Mouse (Mus musculus) MEL (cell line): ENCODE results near the gene Ikzf2. TPM values are rescaled to one million over a fixed set of nuclear protein-coding genes. Genes with fewer than 3 reads are reported as not detected.

Source experiments
- DNase-seq: peaks from one replicate; pipeline ENCODE4 v3.0.0; 2011; ENCODE audit warnings: low read depth, low spot score
- H3K27ac ChIP-seq: 2 replicates; pipeline ENCODE4 v1.5.1; 2012; ENCODE audit warnings: low read depth, mild to moderate bottlenecking, control low read depth, low read length, moderate library complexity; ENCODE audit not compliant: control insufficient read depth
- H3K27me3 ChIP-seq, 2 experiments: fragments of 150-350 bp in 1 of 2; sonication (generic) in 1 of 2; 2 replicates each; pipeline ENCODE4 v1.6.1; 2012; ENCODE audit warnings: low read length in 2 of 2, mild to moderate bottlenecking in 2 of 2, improper control_type of control experiment in 1 of 2, moderate library complexity in 1 of 2; ENCODE audit not compliant: insufficient read depth in 2 of 2, control insufficient read depth in 1 of 2
- H3K36me3 ChIP-seq, 2 experiments: 2 replicates each; pipeline ENCODE4 v1.6.1; 2012 to 2014; ENCODE audit warnings: low read length in 2 of 2, improper control_type of control experiment in 1 of 2, inconsistent platforms in 1 of 2, mild to moderate bottlenecking in 1 of 2; ENCODE audit not compliant: insufficient read depth in 2 of 2, control insufficient read depth in 1 of 2
- H3K4me1 ChIP-seq, 2 experiments: fragments of 150-350 bp in 1 of 2; sonication (generic) in 1 of 2; 2 replicates each; pipeline ENCODE4 v1.6.1; 2012; ENCODE audit warnings: low read length in 2 of 2, improper control_type of control experiment in 1 of 2, mild to moderate bottlenecking in 1 of 2; ENCODE audit not compliant: insufficient read depth in 2 of 2, control insufficient read depth in 1 of 2
- H3K4me3 ChIP-seq, 2 experiments: fragments of 150-350 bp in 1 of 2; sonication (generic) in 1 of 2; 2 replicates each; pipeline ENCODE4 v1.5.1; 2012; ENCODE audit warnings: low read depth in 2 of 2, low read length in 2 of 2, mild to moderate bottlenecking in 2 of 2, moderate library complexity in 2 of 2, control low read depth in 1 of 2, improper control_type of control experiment in 1 of 2; ENCODE audit not compliant: control insufficient read depth in 1 of 2, insufficient read depth in 1 of 2
- H3K79me2 ChIP-seq: 2 replicates; pipeline ENCODE4 v1.6.1; 2012; ENCODE audit warnings: mild to moderate bottlenecking, low read length, moderate library complexity; ENCODE audit not compliant: control insufficient read depth, poor library complexity, insufficient read depth
- H3K9ac ChIP-seq: 2 replicates; pipeline ENCODE4 v1.6.1; 2012; ENCODE audit warnings: low read depth, mild to moderate bottlenecking, control low read depth, low read length, moderate library complexity; ENCODE audit not compliant: control insufficient read depth, poor library complexity, severe bottlenecking
- H3K9me3 ChIP-seq: fragments of 150-350 bp; sonication (generic); replicated peaks from 2 replicates; pipeline ENCODE4 v1.6.1; 2012; ENCODE audit warnings: mild to moderate bottlenecking, low read length, improper control_type of control experiment, moderate library complexity; ENCODE audit not compliant: insufficient read depth
- BHLHE40 ChIP-seq: IDR thresholded peaks from 2 replicates; pipeline ENCODE4 v1.6.1; 2012; ENCODE audit warnings: low read depth, mild to moderate bottlenecking, inconsistent platforms, low read length, improper control_type of control experiment, borderline replicate concordance
- CHD1 ChIP-seq: IDR thresholded peaks from 2 replicates; pipeline ENCODE4 v1.6.1; 2012; ENCODE audit warnings: low read depth, mild to moderate bottlenecking, inconsistent platforms, low read length, improper control_type of control experiment
- CTCF ChIP-seq, 3 experiments: IDR thresholded peaks in 2 of 3; conservative IDR thresholded peaks in 1 of 3; 2 replicates each; pipeline ENCODE4 v1.5.1; 2011 to 2012; ENCODE audit warnings: low read length in 3 of 3, low read depth in 2 of 3, mild to moderate bottlenecking in 2 of 3, improper control_type of control experiment in 1 of 3, inconsistent platforms in 1 of 3, mixed read lengths in 1 of 3, moderate library complexity in 1 of 3; ENCODE audit not compliant: control insufficient read depth in 1 of 3, insufficient read depth in 1 of 3, poor library complexity in 1 of 3, severe bottlenecking in 1 of 3
- GABPA ChIP-seq: IDR thresholded peaks from 2 replicates; pipeline ENCODE4 v1.6.1; 2012; ENCODE audit warnings: low read depth, mild to moderate bottlenecking, inconsistent platforms, low read length, improper control_type of control experiment, moderate library complexity
- GATA1 ChIP-seq: IDR thresholded peaks from 2 replicates; pipeline ENCODE4 v1.6.1; 2011; ENCODE audit warnings: low read depth, low read length, improper control_type of control experiment
- JUND ChIP-seq: IDR thresholded peaks from 2 replicates; pipeline ENCODE4 v1.6.1; 2011; ENCODE audit warnings: low read depth, mild to moderate bottlenecking, improper control_type of control experiment, low read length
- KAT2A ChIP-seq: conservative IDR thresholded peaks from 2 replicates; pipeline ENCODE4 v1.6.1; 2012; ENCODE audit warnings: low read depth, low read length, improper control_type of control experiment, inconsistent platforms
- MXI1 ChIP-seq: IDR thresholded peaks from 2 replicates; pipeline ENCODE4 v1.6.1; 2011; ENCODE audit warnings: mild to moderate bottlenecking, low read depth, low read length, improper control_type of control experiment
- ZC3H11A ChIP-seq: IDR thresholded peaks from 2 replicates; pipeline ENCODE4 v1.6.1; 2012; ENCODE audit warnings: low read depth, mild to moderate bottlenecking, inconsistent platforms, low read length, improper control_type of control experiment
- ZKSCAN1 ChIP-seq: IDR thresholded peaks from 2 replicates; pipeline ENCODE4 v1.6.1; 2012; ENCODE audit warnings: low read depth, mild to moderate bottlenecking, inconsistent platforms, low read length, improper control_type of control experiment, moderate library complexity
- ZNF384 ChIP-seq: IDR thresholded peaks from 2 replicates; pipeline ENCODE4 v1.6.1; 2012; ENCODE audit warnings: low read depth, mild to moderate bottlenecking, inconsistent platforms, low read length, improper control_type of control experiment
- polyA plus RNA-seq, 2 experiments: library from polyadenylated mRNA; stranded (reverse) in 1 of 2; unstranded in 1 of 2; fragments of >175 nt in 1 of 2; fragments of >200 nt in 1 of 2; gene quantifications; 2 replicates each; pipeline versions ENCODE4 v1.2.1 to v1.2.4; 2012; ENCODE audit warnings: low replicate concordance in 2 of 2, low read depth in 1 of 2; ENCODE audit not compliant: insufficient read length in 2 of 2, insufficient read depth in 1 of 2, missing spikeins in 1 of 2
- total RNA-seq: library from RNA; depleted of rRNA; stranded (reverse); fragments of 300-350 nt; gene quantifications from 2 replicates; pipeline ENCODE4 v1.2.3, GENCODE M21; 2012

Gene Ikzf2
- total and polyA plus RNA-seq, 3 experiments: 2.9 to 5.6 TPM; not detected in 1

DNA sequence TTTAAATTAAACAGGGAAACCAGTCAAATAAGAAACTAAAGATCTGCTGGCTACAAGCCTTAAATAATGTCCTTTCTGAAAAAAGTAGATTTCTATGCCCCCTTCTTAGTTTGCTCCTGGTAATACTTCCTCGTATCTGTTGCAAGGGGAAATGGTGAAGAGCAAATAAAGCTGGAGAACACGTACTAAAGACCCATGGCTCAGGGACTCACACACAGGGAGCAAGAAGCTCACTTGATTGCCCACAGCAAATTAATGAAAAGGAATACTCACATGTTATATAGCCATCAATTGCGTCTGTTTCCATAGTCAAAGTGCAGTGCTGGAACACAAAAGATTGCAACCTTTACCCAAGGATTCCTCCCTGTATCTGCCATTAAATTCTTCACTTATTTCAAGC is 3.2 kb downstream of the Ikzf2 start:
- DNase-seq: no peak
- Histone ChIP-seq H3K4me1 (no peaks in the 10 kb centered on the region; a peak in 2 of 4 replicates), H3K9ac (peak overlapping the region; percentile 78), H3K36me3 (peaks cover 0 to 10% of the 10 kb centered on the region in 2 experiments; a peak in 2 of 4 replicates), H3K27me3 (no peaks in the 10 kb centered on the region), H3K9me3 (no peaks in the 10 kb centered on the region), H3K79me2 (peaks cover 7% of the 10 kb centered on the region; the same call in 1 of the 2 replicates), H3K27ac (peak overlapping the region; percentile 52), H3K4me3 (peak overlapping the region; percentile 68 to 87)
- TF ChIP-seq CTCF (IDR thresholded peaks at IDR 0.05 in 2 of 3, conservative IDR thresholded peaks at IDR 0.05 in 1 of 3; ENCODE audit: control insufficient read depth in 1 of 3, insufficient read depth in 1 of 3, low read depth in 2 of 3, low read length in 3 of 3, poor library complexity in 1 of 3, severe bottlenecking in 1 of 3) (no peak), CHD1 (0 out of 2 replicates have a peak, but pooled peaks have one; percentile 22)

- no peak for TF ChIP-seq GABPA
- no peak for TF ChIP-seq JUND
- TF ChIP-seq BHLHE40: no peak
- TF ChIP-seq CTCF (IDR thresholded peaks at IDR 0.05 in 2 of 3, conservative IDR thresholded peaks at IDR 0.05 in 1 of 3; ENCODE audit: control insufficient read depth in 1 of 3, insufficient read depth in 1 of 3, low read depth in 2 of 3, low read length in 3 of 3, poor library complexity in 1 of 3, severe bottlenecking in 1 of 3): no peak
- no peak for TF ChIP-seq ZC3H11A
- TF ChIP-seq ZNF384: 0 out of 2 replicates have a peak, but pooled peaks have one; percentile 16
- TF ChIP-seq MXI1: no peak
- no peak for TF ChIP-seq ZKSCAN1
- no peak for TF ChIP-seq CHD1
- peaks cover 0 to 10% of the 10 kb centered on the region in 2 experiments; a peak in 2 of 4 replicates for H3K36me3 ChIP-seq
Measured at GRCm38 (mm10) chr1:69683058-69683457, 4.0 kb downstream of the Ikzf2 start.

GRCm38 (mm10) chr1:69682261-69682660 is 4.8 kb downstream of the Ikzf2 start:
- peaks cover 0 to 3% of the 10 kb centered on the region in 2 experiments; a peak in 3 of 4 replicates for H3K4me1 ChIP-seq
- peaks cover 0 to 10% of the 10 kb centered on the region in 2 experiments; a peak in 2 of 4 replicates for H3K36me3 ChIP-seq

More at GRCm38 (mm10) chr1:69683058-69683457, 4.0 kb downstream of the Ikzf2 start:
- no peak overlapping the region; the same call in 1 of the 2 replicates for H3K9ac ChIP-seq
- H3K27me3 ChIP-seq: no peaks in the 10 kb centered on the region
- H3K27ac ChIP-seq: no peak overlapping the region
- peak overlapping the region; percentile 39 to 87; a peak in 3 of 4 replicates for H3K4me3 ChIP-seq
- no peaks in the 10 kb centered on the region for H3K9me3 ChIP-seq
- H3K79me2 ChIP-seq: peaks cover 9% of the 10 kb centered on the region
- DNase-seq: no peak
- peaks cover 0 to 3% of the 10 kb centered on the region in 2 experiments; a peak in 3 of 4 replicates for H3K4me1 ChIP-seq

More at GRCm38 (mm10) chr1:69682261-69682660, 4.8 kb downstream of the Ikzf2 start:
- TF ChIP-seq GATA1 (0 out of 2 replicates have a peak, but pooled peaks have one; percentile 39), KAT2A (no peak)
- H3K27ac ChIP-seq: no peak overlapping the region
- no peak overlapping the region; the same call in 1 of the 2 replicates for H3K9ac ChIP-seq
- H3K27me3 ChIP-seq: no peaks in the 10 kb centered on the region
- H3K4me3 ChIP-seq: peak overlapping the region; percentile 9 to 13; a peak in 2 of 4 replicates
- H3K9me3 ChIP-seq: no peaks in the 10 kb centered on the region
- peaks cover 9% of the 10 kb centered on the region for H3K79me2 ChIP-seq
- no peak for DNase-seq
